In the genomic region with DNA sequence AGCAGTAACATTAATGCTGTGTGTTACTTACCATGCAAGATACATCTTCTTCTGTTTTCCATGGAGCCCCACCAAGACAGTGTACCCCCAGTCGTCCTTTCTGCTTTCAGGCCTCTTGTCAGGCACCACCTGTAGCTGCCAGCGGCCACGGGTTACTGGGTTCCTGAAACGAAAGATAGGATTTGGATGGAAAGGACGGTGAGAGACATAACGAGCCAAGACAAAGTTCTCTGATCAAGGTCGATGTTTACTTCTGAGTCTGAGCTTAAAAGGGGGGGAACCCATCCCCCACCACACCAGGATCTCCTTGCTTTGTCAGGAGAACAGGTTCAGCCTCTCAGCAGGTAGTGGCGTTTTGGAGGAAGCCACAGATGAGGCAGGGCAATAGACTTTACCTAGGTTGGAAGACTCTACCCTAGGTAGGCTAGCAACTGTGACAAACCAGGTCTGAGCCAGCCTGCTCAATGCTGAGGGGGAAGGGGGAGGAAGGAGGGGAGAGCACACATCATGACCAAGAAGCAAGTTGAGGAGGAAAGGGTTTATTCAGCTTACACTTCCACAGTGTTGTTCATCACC, we compare ENCODE assay signal across 18 mouse cellular contexts.
"Had no signal": no experiment of that assay in that cellular context is flagged by ENCODE, and none has a peak within 500 bp of the region (broad histone marks: within the 10 kb centered on the region; RNA-seq: fewer than 3 reads in every experiment).

No protein-coding gene starts in this region.

- H3K4me3 ChIP-seq: midbrain, embryonic 10.5 days; midbrain, embryonic 12.5 days; myocyte; neural tube, embryonic 13.5 days; neural tube, embryonic 15.5 days had no signal

- H3K4me2 ChIP-seq: lung, embryonic 14.5 days; midbrain, embryonic 12.5 days; neural tube, embryonic 13.5 days; neural tube, embryonic 15.5 days had no signal

- H3K9me3 ChIP-seq: midbrain, embryonic 12.5 days; neural tube, embryonic 15.5 days had no signal

- H3K9ac ChIP-seq: lung, embryonic 14.5 days; midbrain, embryonic 12.5 days; neural tube, embryonic 13.5 days; neural tube, embryonic 15.5 days had no signal

- H3K27ac ChIP-seq: midbrain, embryonic 10.5 days; midbrain, embryonic 12.5 days; neural tube, embryonic 13.5 days; neural tube, embryonic 15.5 days had no signal

- H3K27me3 ChIP-seq: midbrain, embryonic 12.5 days; neural tube, embryonic 13.5 days; neural tube, embryonic 15.5 days had no signal

- H3K4me1 ChIP-seq: midbrain, embryonic 10.5 days; midbrain, embryonic 12.5 days; neural tube, embryonic 13.5 days; neural tube, embryonic 15.5 days had no signal

- ATAC-seq: midbrain, embryonic 16.5 days had no signal

- H3K36me3 ChIP-seq: midbrain, embryonic 10.5 days; midbrain, embryonic 12.5 days; neural tube, embryonic 13.5 days; neural tube, embryonic 15.5 days had no signal

- DNase-seq: lung, embryonic 14.5 days; lung, postnatal 10 days; lung, postnatal 4 days; midbrain, embryonic 14.5 days; retina, postnatal 1 day; right cerebral cortex, adult 18-20 months; right cerebral cortex, postnatal 25 days; right cerebral cortex, postnatal 4 days; spleen, adult 18-20 months; thymus, adult 18-20 months; thymus, postnatal 14 days; thymus, postnatal 36 days had no signal
